Mouse (Mus musculus): ENCODE results near the gene Aff1. TPM values are rescaled to one million over a fixed set of nuclear protein-coding genes. Genes with fewer than 3 reads are reported as not detected.

Aff1 gene
- total and polyA plus RNA-seq, 3 experiments, result 10.5 to 46.9 (median 37.4) TPM

DNA sequence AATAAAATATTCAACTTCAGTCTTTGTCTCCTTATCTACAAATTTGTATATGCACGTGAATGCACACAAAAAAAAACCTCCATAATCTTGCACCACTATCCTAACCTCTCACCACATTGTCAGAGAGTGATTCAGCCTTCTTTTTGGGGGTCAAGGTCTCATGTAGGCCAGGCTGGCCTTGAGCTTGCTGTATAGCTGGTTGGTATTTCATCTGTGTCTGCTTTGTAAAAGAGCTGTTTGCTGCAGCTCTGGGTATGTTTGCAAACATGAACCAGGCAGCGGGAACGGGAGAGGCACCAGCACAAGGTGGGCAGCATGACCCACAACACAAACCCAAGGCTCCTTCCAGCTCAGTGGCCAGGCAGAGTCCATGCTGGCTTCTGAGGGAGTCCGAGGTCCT is 18.6 kb upstream of the Aff1 start:
- 80% methylated on average over 4 of the region's 4 CpGs for WGBS
- no peak for DNase-seq
- H3K79me2 ChIP-seq (replicated peaks; ENCODE audit: control insufficient read depth, insufficient read depth, low read length), result no peaks in the 10 kb centered on the region

DNA sequence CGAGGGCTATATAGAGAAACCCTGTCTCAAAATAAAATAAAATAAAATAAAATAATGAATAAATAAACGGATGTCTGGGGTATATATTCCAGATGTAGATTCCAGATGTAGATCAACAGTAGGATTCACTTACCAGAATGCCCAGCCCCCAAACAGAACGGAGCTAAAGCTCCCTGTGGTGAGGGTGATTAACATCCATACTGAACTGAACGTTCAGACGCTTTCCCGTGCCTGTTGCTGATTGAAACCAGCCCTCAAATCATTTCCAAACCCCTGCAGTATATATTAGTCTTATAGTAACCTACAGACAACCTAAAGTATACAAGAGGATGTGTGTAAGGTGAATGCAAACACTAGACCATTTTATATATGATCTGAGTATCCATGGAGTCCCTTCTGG is 17.7 kb upstream of the Aff1 start:
- H3K27me3 ChIP-seq (ENCODE audit: control insufficient read depth, insufficient read depth, low read length), result no peaks in the 10 kb centered on the region
- no peak overlapping the region for H3K9ac ChIP-seq (ENCODE audit: low read depth, low read length)
- 72% methylated on average over 6 of the region's 6 CpGs for whole genome bisulfite sequencing
- intact Hi-C loops (cut with DNase I), result no loop called here
- DNase-seq, result no peak
- no peak overlapping the region for H3K27ac ChIP-seq
- no peaks in the 10 kb centered on the region for H3K4me1 ChIP-seq (ENCODE audit: control insufficient read depth, insufficient read depth, low read length)
- H3K36me3 ChIP-seq (ENCODE audit: control insufficient read depth, insufficient read depth, low read length), result no peaks in the 10 kb centered on the region
- no peaks in the 10 kb centered on the region for H3K79me2 ChIP-seq (replicated peaks; ENCODE audit: control insufficient read depth, insufficient read depth, low read length)
- no peak overlapping the region for H3K4me3 ChIP-seq
- TF ChIP-seq EP300 (IDR thresholded peaks at IDR 0.05; ENCODE audit: insufficient read depth, low read depth, low read length) (no peak), CTCF (IDR thresholded peaks at IDR 0.05) (no peak), POLR2A (IDR thresholded peaks at IDR 0.05; ENCODE audit: insufficient read depth, low read depth, low read length) (no peak)

More for the DNA sequence above, 18.6 kb upstream of the Aff1 start:
- Histone ChIP-seq H3K27me3 (ENCODE audit: control insufficient read depth, insufficient read depth, low read length) (no peaks in the 10 kb centered on the region), H3K4me1 (ENCODE audit: control insufficient read depth, insufficient read depth, low read length) (no peaks in the 10 kb centered on the region), H3K27ac (no peak overlapping the region), H3K4me3 (no peak overlapping the region), H3K9ac (ENCODE audit: low read depth, low read length) (no peak overlapping the region), H3K36me3 (ENCODE audit: control insufficient read depth, insufficient read depth, low read length) (no peaks in the 10 kb centered on the region)
- intact Hi-C loops (cut with DNase I), result no loop called here
- TF ChIP-seq EP300 (IDR thresholded peaks at IDR 0.05; ENCODE audit: insufficient read depth, low read depth, low read length) (no peak), CTCF (IDR thresholded peaks at IDR 0.05) (no peak), POLR2A (IDR thresholded peaks at IDR 0.05; ENCODE audit: insufficient read depth, low read depth, low read length) (no peak)

GRCm38 (mm10) chr5:103676289-103676881 is 15.8 kb upstream of the Aff1 start:
- Histone ChIP-seq H3K4me3 (no peak overlapping the region), H3K27ac (no peak overlapping the region), H3K36me3 (ENCODE audit: control insufficient read depth, insufficient read depth, low read length) (no peaks in the 10 kb centered on the region), H3K4me1 (ENCODE audit: control insufficient read depth, insufficient read depth, low read length) (no peaks in the 10 kb centered on the region), H3K27me3 (ENCODE audit: control insufficient read depth, insufficient read depth, low read length) (no peaks in the 10 kb centered on the region), H3K9ac (ENCODE audit: low read depth, low read length) (no peak overlapping the region), H3K79me2 (replicated peaks; ENCODE audit: control insufficient read depth, insufficient read depth, low read length) (no peaks in the 10 kb centered on the region)
- no peak for DNase-seq
- intact Hi-C loops (cut with DNase I), result loop anchor here (5.0 kb wide), 1 partner anchor 251 kb away; no protein-coding TSS in a partner anchor
- TF ChIP-seq EP300 (IDR thresholded peaks at IDR 0.05; ENCODE audit: insufficient read depth, low read depth, low read length) (no peak), POLR2A (IDR thresholded peaks at IDR 0.05; ENCODE audit: insufficient read depth, low read depth, low read length) (no peak), CTCF (IDR thresholded peaks at IDR 0.05) (no peak)
- WGBS, result 85% methylated on average over 6 of the region's 6 CpGs

GRCm38 (mm10) chr5:103677894-103678293 is 14.3 kb upstream of the Aff1 start:
- no peak overlapping the region for H3K4me3 ChIP-seq
- no peaks in the 10 kb centered on the region for H3K4me1 ChIP-seq (ENCODE audit: control insufficient read depth, insufficient read depth, low read length)
- WGBS, result 81% methylated on average over 6 of the region's 6 CpGs
- H3K79me2 ChIP-seq (replicated peaks; ENCODE audit: control insufficient read depth, insufficient read depth, low read length), result no peaks in the 10 kb centered on the region
- TF ChIP-seq CTCF (IDR thresholded peaks at IDR 0.05) (no peak), POLR2A (IDR thresholded peaks at IDR 0.05; ENCODE audit: insufficient read depth, low read depth, low read length) (no peak)
- no peak overlapping the region for H3K27ac ChIP-seq
- H3K9ac ChIP-seq (ENCODE audit: low read depth, low read length), result no peak overlapping the region
- intact Hi-C loops (cut with DNase I), result loop anchor here (5.0 kb wide), 1 partner anchor 249 kb away; no protein-coding TSS in a partner anchor
- DNase-seq, result no peak
- H3K27me3 ChIP-seq (ENCODE audit: control insufficient read depth, insufficient read depth, low read length), result no peaks in the 10 kb centered on the region
- H3K36me3 ChIP-seq (ENCODE audit: control insufficient read depth, insufficient read depth, low read length), result no peaks in the 10 kb centered on the region

DNA sequence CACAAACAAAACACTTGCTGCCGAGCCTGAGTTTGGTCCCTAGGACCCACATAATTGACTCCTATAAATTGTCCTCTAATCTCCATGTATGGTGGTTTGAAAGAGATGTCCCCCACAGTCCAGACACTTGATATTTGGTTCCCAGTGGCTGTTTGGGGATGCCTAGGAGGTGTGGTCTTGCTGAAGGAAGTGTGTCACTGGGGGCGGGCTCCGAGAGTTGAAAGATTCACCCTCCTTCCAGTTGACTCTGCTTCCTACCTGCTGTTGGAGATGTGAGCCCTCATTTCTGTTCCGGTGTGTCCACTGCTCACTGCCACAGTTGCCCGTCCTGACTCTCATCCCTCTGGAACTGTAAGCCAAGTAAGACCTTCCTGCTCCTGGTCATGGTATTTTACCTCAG is 13.2 kb upstream of the Aff1 start:
- intact Hi-C loops (cut with DNase I), result loop anchor here (5.0 kb wide), 1 partner anchor 248 kb away; no protein-coding TSS in a partner anchor
- Histone ChIP-seq H3K27ac (no peak overlapping the region), H3K4me1 (ENCODE audit: control insufficient read depth, insufficient read depth, low read length) (no peaks in the 10 kb centered on the region), H3K9ac (ENCODE audit: low read depth, low read length) (no peak overlapping the region), H3K79me2 (replicated peaks; ENCODE audit: control insufficient read depth, insufficient read depth, low read length) (no peaks in the 10 kb centered on the region), H3K4me3 (no peak overlapping the region), H3K27me3 (ENCODE audit: control insufficient read depth, insufficient read depth, low read length) (no peaks in the 10 kb centered on the region), H3K36me3 (ENCODE audit: control insufficient read depth, insufficient read depth, low read length) (no peaks in the 10 kb centered on the region)
- TF ChIP-seq CTCF (IDR thresholded peaks at IDR 0.05), result no peak
- TF ChIP-seq POLR2A (IDR thresholded peaks at IDR 0.05; ENCODE audit: insufficient read depth, low read depth, low read length), result no peak
- TF ChIP-seq EP300 (IDR thresholded peaks at IDR 0.05; ENCODE audit: insufficient read depth, low read depth, low read length), result no peak
- DNase-seq, result no peak
- 92% methylated on average over 5 of the region's 5 CpGs for WGBS

GRCm38 (mm10) chr5:103680381-103680780 is 11.8 kb upstream of the Aff1 start:
- DNase-seq, result peak; percentile 68 to 75
- H3K9ac ChIP-seq (ENCODE audit: low read depth, low read length), result no peak overlapping the region
- H3K4me1 ChIP-seq (ENCODE audit: control insufficient read depth, insufficient read depth, low read length), result no peaks in the 10 kb centered on the region
- H3K36me3 ChIP-seq (ENCODE audit: control insufficient read depth, insufficient read depth, low read length), result no peaks in the 10 kb centered on the region
- H3K4me3 ChIP-seq, result no peak overlapping the region
- no peak overlapping the region for H3K27ac ChIP-seq
- TF ChIP-seq CTCF (IDR thresholded peaks at IDR 0.05) (peak; percentile 100; the same call in 1 of the 2 replicates), EP300 (IDR thresholded peaks at IDR 0.05; ENCODE audit: insufficient read depth, low read depth, low read length) (peak; percentile 75), POLR2A (IDR thresholded peaks at IDR 0.05; ENCODE audit: insufficient read depth, low read depth, low read length) (no peak)
- H3K27me3 ChIP-seq (ENCODE audit: control insufficient read depth, insufficient read depth, low read length), result no peaks in the 10 kb centered on the region
- intact Hi-C loops (cut with DNase I), result loop anchor here (1.0 to 2.0 kb wide), 2 partner anchors 137 to 164 kb away; no protein-coding TSS in a partner anchor
- WGBS, result 38% methylated on average over 4 of the region's 4 CpGs
- H3K79me2 ChIP-seq (replicated peaks; ENCODE audit: control insufficient read depth, insufficient read depth, low read length), result no peaks in the 10 kb centered on the region
